Comparison of ENCODE assay signal across 15 mouse cellular contexts in genomic region chr10:78395377-78395776, GRCm38 (mm10). TPM values are rescaled to one million over a fixed set of nuclear protein-coding genes. Genes with fewer than 3 reads are reported as not detected.
A peak's percentile ranks its signal among the peaks of the same experiment; 100 is the strongest.
DNase-seq lines count a peak whose midpoint lies in the region; ATAC-seq and TF ChIP-seq lines count a peak whose summit lies in the region.
"Had no signal": no experiment of that assay in that cellular context is flagged by ENCODE, and none has a peak within 500 bp of the region (broad histone marks: within the 10 kb centered on the region; RNA-seq: fewer than 3 reads in every experiment).

No protein-coding gene starts in this region.

- dilution Hi-C loops in CH12.LX (cut with MboI; ENCODE audit: extremely low pct_ligation_motif_present, extremely low pct_unique_long_range_greater_than_20kb, low sequenced_read_pairs): no loop called here

- WGBS in forebrain, embryonic 10.5 days: 85% methylated on average over 3 of the region's 3 CpGs
- 75% methylated on average over 3 of the region's 3 CpGs for WGBS in hindbrain, embryonic 13.5 days
- 70% methylated on average over 3 of the region's 3 CpGs for WGBS in midbrain, embryonic 13.5 days
- WGBS in liver, embryonic 11.5 days: 78% methylated on average over 3 of the region's 3 CpGs

- H3K79me2 ChIP-seq in CH12.LX (replicated peaks; ENCODE audit: control insufficient read depth, extremely low read depth, insufficient read depth, poor library complexity, severe bottlenecking): no peaks in the 10 kb centered on the region

- no peak overlapping the region for H3K4me2 ChIP-seq in CH12.LX (ENCODE audit: insufficient read depth, low read depth, poor library complexity, severe bottlenecking)
- H3K4me2 ChIP-seq in hindbrain, embryonic 13.5 days: 0 out of 2 replicates have a peak overlapping the region, but pooled peaks have one; percentile 45
- peak overlapping the region; percentile 39; the same call in 1 of the 2 replicates for H3K4me2 ChIP-seq in midbrain, embryonic 13.5 days (replicated peaks)
- H3K4me2 ChIP-seq in liver, embryonic 11.5 days: no peak overlapping the region

- in situ Hi-C loops in CH12.LX (cut with MboI; ENCODE audit: low pct_ligation_motif_present, low pct_unique_long_range_greater_than_20kb, low sequenced_read_pairs): loop anchor here (25.0 kb wide), 1 partner anchor 358 kb away; the partner anchor contains the start of genes Aire and Dnmt3l

- peaks cover 16% of the 10 kb centered on the region for H3K27me3 ChIP-seq in CH12.LX (replicated peaks)
- peaks cover 36% of the 10 kb centered on the region for H3K27me3 ChIP-seq in forebrain, embryonic 10.5 days (ENCODE audit: poor library complexity, severe bottlenecking)
- peaks cover 23% of the 10 kb centered on the region for H3K27me3 ChIP-seq in hindbrain, embryonic 13.5 days
- peaks cover 24% of the 10 kb centered on the region for H3K27me3 ChIP-seq in midbrain, embryonic 13.5 days
- H3K27me3 ChIP-seq in liver, embryonic 11.5 days (replicated peaks; ENCODE audit: control insufficient read depth, insufficient read depth, low read length): peaks cover 18% of the 10 kb centered on the region

- DNase-seq in CH12.LX (ENCODE audit: extremely low read depth): no peak
- DNase-seq in forebrain, embryonic 10.5 days (ENCODE audit: extremely low spot score, low spot score): no peak
- DNase-seq in cerebellum, postnatal 36 days: no peak
- no peak for DNase-seq in heart, adult 11 months
- DNase-seq in liver, embryonic 11.5 days (ENCODE audit: low spot score): no peak
- DNase-seq: cerebellum, adult 9-11 months; gastrocnemius, postnatal 36 days; lung, adult 2 months; thymus, postnatal 14 days had no signal

- TF ChIP-seq POLR2A in CH12.LX (IDR thresholded peaks at IDR 0.05; ENCODE audit: low read depth, low read length): no peak

- H3K27ac ChIP-seq in CH12.LX (ENCODE audit: insufficient read depth, low read depth): no peak overlapping the region
- H3K27ac ChIP-seq in forebrain, embryonic 10.5 days: peak overlapping the region; percentile 76
- peak overlapping the region; percentile 78 for H3K27ac ChIP-seq in hindbrain, embryonic 13.5 days
- peak overlapping the region; percentile 76 for H3K27ac ChIP-seq in midbrain, embryonic 13.5 days
- no peak overlapping the region for H3K27ac ChIP-seq in liver, embryonic 11.5 days (ENCODE audit: low read depth, low read length)

- peaks cover 14 to 51% of the 10 kb centered on the region in 2 experiments for H3K4me1 ChIP-seq in CH12.LX (ENCODE audit: control insufficient read depth in 1 of 2, insufficient read depth in 2 of 2)
- peaks cover 40% of the 10 kb centered on the region for H3K4me1 ChIP-seq in forebrain, embryonic 10.5 days
- peaks cover 40% of the 10 kb centered on the region for H3K4me1 ChIP-seq in hindbrain, embryonic 13.5 days (replicated peaks)
- H3K4me1 ChIP-seq in midbrain, embryonic 13.5 days (replicated peaks): peaks cover 23% of the 10 kb centered on the region
- H3K4me1 ChIP-seq in liver, embryonic 11.5 days (replicated peaks; ENCODE audit: control insufficient read depth, insufficient read depth, low read length): peaks cover 17% of the 10 kb centered on the region

- no peak for TF ChIP-seq EP300 in CH12.LX (IDR thresholded peaks at IDR 0.05; ENCODE audit: low read length)

- TF ChIP-seq CTCF in CH12.LX (conservative IDR thresholded peaks at IDR 0.05 in 1 of 2, IDR thresholded peaks at IDR 0.05 in 1 of 2; ENCODE audit: low read depth in 2 of 2, low read length in 2 of 2): peak in 1 of 2 experiments; percentile 27; a peak in 2 of 4 replicates

- TF ChIP-seq RAD21 in CH12.LX (IDR thresholded peaks at IDR 0.05; ENCODE audit: low read depth, low read length): peak; percentile 29

- ATAC-seq in hindbrain, embryonic 13.5 days (ENCODE audit: low FRiP score): 0 out of 2 replicates have a peak, but pooled peaks have one; percentile 5
- peak; percentile 11 for ATAC-seq in midbrain, embryonic 13.5 days
- no peak for ATAC-seq in cerebellum, adult (ENCODE audit: insufficient number of reproducible peaks, low FRiP score, low TSS enrichment)
- ATAC-seq in liver, embryonic 11.5 days (replicated peaks; ENCODE audit: low FRiP score): no peak
- ATAC-seq: intestine, embryonic 16.5 days had no signal

- H3K4me3 ChIP-seq in CH12.LX (replicated peaks in 1 of 3; ENCODE audit: low read depth in 2 of 3, low read length in 2 of 3, poor library complexity in 1 of 3): no peak overlapping the region
- no peak overlapping the region for H3K4me3 ChIP-seq in forebrain, embryonic 10.5 days
- H3K4me3 ChIP-seq in hindbrain, embryonic 13.5 days: no peak overlapping the region
- H3K4me3 ChIP-seq in midbrain, embryonic 13.5 days (replicated peaks): no peak overlapping the region
- no peak overlapping the region for H3K4me3 ChIP-seq in liver, embryonic 11.5 days (ENCODE audit: low read depth, low read length)
- H3K4me3 ChIP-seq: limb, embryonic 13.5 days; megakaryocyte, embryonic 14.5 days had no signal

- peaks cover 12 to 18% of the 10 kb centered on the region in 2 experiments for H3K36me3 ChIP-seq in CH12.LX (replicated peaks in 1 of 2; ENCODE audit: control insufficient read depth in 1 of 2, insufficient read depth in 1 of 2, low read length in 1 of 2)
- peaks cover 20% of the 10 kb centered on the region for H3K36me3 ChIP-seq in forebrain, embryonic 10.5 days (replicated peaks)
- H3K36me3 ChIP-seq in hindbrain, embryonic 13.5 days: peaks cover 17% of the 10 kb centered on the region
- H3K36me3 ChIP-seq in midbrain, embryonic 13.5 days: peaks cover 15% of the 10 kb centered on the region
- H3K36me3 ChIP-seq in liver, embryonic 11.5 days (ENCODE audit: control insufficient read depth, insufficient read depth, low read length): peaks cover 8% of the 10 kb centered on the region

- no peak overlapping the region for H3K9ac ChIP-seq in CH12.LX (ENCODE audit: insufficient read depth, low read depth)
- no peak overlapping the region for H3K9ac ChIP-seq in hindbrain, embryonic 13.5 days
- peak overlapping the region; percentile 49; the same call in 1 of the 2 replicates for H3K9ac ChIP-seq in midbrain, embryonic 13.5 days (replicated peaks)
- no peak overlapping the region for H3K9ac ChIP-seq in liver, embryonic 11.5 days (ENCODE audit: low read depth, low read length)
- H3K9ac ChIP-seq: limb, embryonic 13.5 days had no signal

- H3K9me3 ChIP-seq in CH12.LX (replicated peaks; ENCODE audit: low read length): peaks cover 3% of the 10 kb centered on the region
- H3K9me3 ChIP-seq in forebrain, embryonic 10.5 days: no peaks in the 10 kb centered on the region
- no peaks in the 10 kb centered on the region for H3K9me3 ChIP-seq in hindbrain, embryonic 13.5 days
- H3K9me3 ChIP-seq in midbrain, embryonic 13.5 days: no peaks in the 10 kb centered on the region
- H3K9me3 ChIP-seq in liver, embryonic 11.5 days (ENCODE audit: control insufficient read depth, low read length): no peaks in the 10 kb centered on the region
- H3K9me3 ChIP-seq: limb, embryonic 13.5 days had no signal

TF ChIP-seq in CH12.LX, 34 proteins besides CTCF, POLR2A, EP300 and RAD21:
- TF ChIP-seq GABPA (IDR thresholded peaks at IDR 0.05; ENCODE audit: insufficient replicate concordance, low read depth, low read length) (no peak), MEF2A (IDR thresholded peaks at IDR 0.05; ENCODE audit: borderline replicate concordance, low read depth, low read length) (no peak), SMC3 (IDR thresholded peaks at IDR 0.05; ENCODE audit: low read depth, low read length) (no peak), TCF12 (IDR thresholded peaks at IDR 0.05; ENCODE audit: low read depth, low read length) (0 out of 2 replicates have a peak, but pooled peaks have one; percentile 16)

RNA-seq across cellular contexts. Expression of gene Rrp1, which starts 17.5 kb away (rescaled TPM):
- total RNA-seq in CH12.LX (2012; rRNA removed): 189 and 203 TPM in 2 replicates
- total RNA-seq in CH12.LX (2014; rRNA removed): 127 and 138 TPM in 2 replicates
- 327 and 659 TPM in 2 replicates for polyA plus RNA-seq in CH12.LX (2012; ENCODE audit: insufficient read length, low read depth)
- 338 and 366 TPM in 2 replicates for polyA plus RNA-seq in forebrain, embryonic 10.5 days (2016; fragmentation: Nextera tagmentation; extraction: Ambion mirVana)
- polyA plus RNA-seq in hindbrain, embryonic 13.5 days (2015; fragmentation: Nextera tagmentation; extraction: Ambion mirVana): 385 and 394 TPM in 2 replicates
- 363 and 377 TPM in 2 replicates for polyA plus RNA-seq in midbrain, embryonic 13.5 days (2015; fragmentation: Nextera tagmentation; extraction: Ambion mirVana)
- 277 and 293 TPM in 2 replicates for polyA plus RNA-seq in liver, embryonic 11.5 days (2014; fragmentation: Nextera tagmentation; extraction: Ambion mirVana)

RNA-seq across cellular contexts. Expression of gene Cstb, which starts 30.1 kb away (rescaled TPM):
- 124 and 139 TPM in 2 replicates for total RNA-seq in CH12.LX (2012; rRNA removed)
- 226 and 239 TPM in 2 replicates for total RNA-seq in CH12.LX (2014; rRNA removed)
- 194 and 206 TPM in 2 replicates for polyA plus RNA-seq in CH12.LX (2012; ENCODE audit: insufficient read length, low read depth)
- polyA plus RNA-seq in forebrain, embryonic 10.5 days (2016; fragmentation: Nextera tagmentation; extraction: Ambion mirVana): 115 and 118 TPM in 2 replicates
- 93.9 and 105 TPM in 2 replicates for polyA plus RNA-seq in hindbrain, embryonic 13.5 days (2015; fragmentation: Nextera tagmentation; extraction: Ambion mirVana)
- 91.6 and 97.8 TPM in 2 replicates for polyA plus RNA-seq in midbrain, embryonic 13.5 days (2015; fragmentation: Nextera tagmentation; extraction: Ambion mirVana)
- polyA plus RNA-seq in liver, embryonic 11.5 days (2014; fragmentation: Nextera tagmentation; extraction: Ambion mirVana): 134 and 148 TPM in 2 replicates

RNA-seq across cellular contexts. Expression of gene Agpat3, which starts 43.1 kb away (rescaled TPM):
- total RNA-seq in CH12.LX (2012; rRNA removed): 49.4 and 63.1 TPM in 2 replicates
- 36.7 and 40.1 TPM in 2 replicates for total RNA-seq in CH12.LX (2014; rRNA removed)
- 67.2 and 70.0 TPM in 2 replicates for polyA plus RNA-seq in CH12.LX (2012; ENCODE audit: insufficient read length, low read depth)
- 36.8 and 37.7 TPM in 2 replicates for polyA plus RNA-seq in forebrain, embryonic 10.5 days (2016; fragmentation: Nextera tagmentation; extraction: Ambion mirVana)
- polyA plus RNA-seq in hindbrain, embryonic 13.5 days (2015; fragmentation: Nextera tagmentation; extraction: Ambion mirVana): 51.2 and 54.4 TPM in 2 replicates
- polyA plus RNA-seq in midbrain, embryonic 13.5 days (2015; fragmentation: Nextera tagmentation; extraction: Ambion mirVana): 39.3 and 50.9 TPM in 2 replicates
- polyA plus RNA-seq in liver, embryonic 11.5 days (2014; fragmentation: Nextera tagmentation; extraction: Ambion mirVana): 28.7 and 32.8 TPM in 2 replicates

Comparison
In these comparisons a context has a peak if more than half of its experiments do, and no peak if none do; other contexts are left out.
1. H3K27ac ChIP-seq: peak in forebrain, embryonic 10.5 days (single experiment), hindbrain, embryonic 13.5 days (single experiment) and midbrain, embryonic 13.5 days (single experiment); none in CH12.LX (single experiment) and liver, embryonic 11.5 days (single experiment).
2. H3K4me2 ChIP-seq: peak in hindbrain, embryonic 13.5 days (single experiment) and midbrain, embryonic 13.5 days (single experiment); none in CH12.LX (single experiment) and liver, embryonic 11.5 days (single experiment).
3. ATAC-seq: peak in hindbrain, embryonic 13.5 days (single experiment) and midbrain, embryonic 13.5 days (single experiment); none in cerebellum, adult (single experiment) and liver, embryonic 11.5 days (single experiment).